Mouse (Mus musculus): ENCODE measurements around the gene Anapc11. TPM values are rescaled to one million over a fixed set of nuclear protein-coding genes. Genes with fewer than 3 reads are reported as not detected.
"Not testable (repeated sequence)": the region's sequence is repeated elsewhere in the genome, so short reads cannot be mapped to it uniquely, and the experiment has no call there.

Anapc11 gene
- total RNA-seq, 2 experiments from 2014 or later: 87.2 to 109 TPM

- no peak for DNase-seq (ENCODE audit: extremely low spot score in 1 of 2, low spot score in 1 of 2)
These were observed 24.0 kb upstream of the Anapc11 start for GRCm38 (mm10) chr11:120574278-120574600.

DNA sequence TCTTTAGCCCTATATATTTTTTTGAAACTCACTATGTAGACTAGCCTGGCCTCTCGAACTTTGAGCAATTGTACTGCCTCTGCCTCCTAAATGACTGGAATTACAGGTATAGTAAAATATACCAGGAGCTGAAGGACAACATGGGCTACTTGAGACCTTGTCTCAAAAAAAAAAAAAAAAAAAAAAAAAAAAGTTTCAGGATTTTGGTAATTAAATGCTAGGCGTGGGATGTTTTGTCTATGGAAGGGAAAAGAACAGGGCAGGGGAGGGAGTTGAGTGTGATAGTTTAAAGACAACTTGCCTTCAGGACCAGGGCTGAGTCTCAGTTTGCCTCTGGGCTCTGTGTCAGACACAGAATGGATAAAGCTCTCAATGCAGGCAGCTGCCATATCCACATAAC is 23.2 kb upstream of the Anapc11 start:
- DNase-seq (ENCODE audit: extremely low spot score in 1 of 2, low spot score in 1 of 2): no peak

GRCm38 (mm10) chr11:120575940-120576339 is 22.3 kb upstream of the Anapc11 start:
- DNase-seq (ENCODE audit: extremely low spot score in 1 of 2, low spot score in 1 of 2): no peak

DNA sequence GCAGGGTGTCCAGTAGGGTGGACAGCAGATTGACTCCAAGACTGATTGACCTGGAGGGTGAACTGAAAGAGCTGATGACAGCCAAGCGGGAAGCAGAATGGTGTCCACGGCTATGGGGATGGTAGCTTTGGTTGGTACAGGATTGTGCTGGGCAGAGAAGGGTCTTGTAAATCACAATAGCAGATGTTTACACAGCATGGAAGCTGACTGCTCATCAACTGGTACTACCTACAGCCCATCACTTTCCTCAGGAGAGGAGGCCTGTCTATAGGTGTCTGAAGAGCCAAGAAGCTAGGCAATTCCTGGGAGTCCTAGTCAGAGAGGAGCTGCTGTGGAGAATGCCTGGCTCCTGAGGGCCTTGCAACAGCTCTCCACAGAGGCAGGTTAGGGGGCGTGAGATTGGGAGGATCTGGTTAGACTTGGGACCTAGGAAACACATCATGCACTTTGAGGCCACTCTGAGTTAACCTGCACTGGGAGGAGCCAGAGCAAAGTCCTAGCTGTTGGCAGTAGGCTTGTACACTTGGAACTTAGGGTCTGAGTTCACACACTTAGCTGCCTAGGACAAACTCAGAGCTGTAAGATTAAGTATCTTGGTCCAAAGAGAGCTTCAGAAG is 21.7 kb upstream of the Anapc11 start:
- DNase-seq (ENCODE audit: extremely low spot score in 1 of 2, low spot score in 1 of 2): no peak

DNA sequence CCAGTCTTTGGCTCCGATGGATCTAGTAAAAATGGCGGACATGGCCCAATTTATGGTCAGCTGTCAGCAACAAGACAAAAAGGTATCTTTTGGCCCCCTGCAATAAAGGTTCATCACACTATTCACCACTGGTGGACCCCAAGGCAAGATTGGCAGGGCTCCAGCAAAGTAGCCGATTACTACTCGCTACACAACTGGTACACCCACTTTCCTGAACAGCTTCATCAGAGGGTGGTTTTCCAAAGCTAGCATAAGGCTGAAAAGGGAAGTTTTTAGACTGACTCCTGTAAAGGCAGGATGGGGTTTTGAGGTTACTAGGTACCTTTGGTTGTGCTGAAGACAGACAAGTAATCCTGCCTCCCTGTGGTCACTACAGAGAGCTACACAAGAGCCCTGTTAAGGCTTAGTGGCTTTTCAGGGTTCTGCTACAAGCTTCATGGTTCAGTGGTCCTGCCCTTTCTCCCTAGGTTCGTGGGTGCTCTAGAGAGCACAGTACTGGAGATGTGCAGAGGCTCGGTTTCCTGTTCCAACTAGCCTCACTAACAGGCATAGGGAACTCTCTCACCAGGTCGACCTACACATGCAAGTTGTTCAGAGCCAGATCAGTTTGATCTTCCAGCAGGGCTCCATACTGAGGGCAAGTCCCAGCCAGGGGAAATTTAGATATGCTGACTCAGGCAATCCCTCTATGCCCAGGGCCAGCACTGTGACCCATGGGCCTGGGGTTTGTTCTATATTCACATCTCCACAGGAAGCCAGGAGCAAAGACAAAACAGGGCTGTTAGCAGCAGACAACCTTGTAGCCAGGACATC is 20.8 kb upstream of the Anapc11 start:
- DNase-seq (ENCODE audit: extremely low spot score in 1 of 2, low spot score in 1 of 2): peak in 1 of 2 experiments; percentile 12

DNA sequence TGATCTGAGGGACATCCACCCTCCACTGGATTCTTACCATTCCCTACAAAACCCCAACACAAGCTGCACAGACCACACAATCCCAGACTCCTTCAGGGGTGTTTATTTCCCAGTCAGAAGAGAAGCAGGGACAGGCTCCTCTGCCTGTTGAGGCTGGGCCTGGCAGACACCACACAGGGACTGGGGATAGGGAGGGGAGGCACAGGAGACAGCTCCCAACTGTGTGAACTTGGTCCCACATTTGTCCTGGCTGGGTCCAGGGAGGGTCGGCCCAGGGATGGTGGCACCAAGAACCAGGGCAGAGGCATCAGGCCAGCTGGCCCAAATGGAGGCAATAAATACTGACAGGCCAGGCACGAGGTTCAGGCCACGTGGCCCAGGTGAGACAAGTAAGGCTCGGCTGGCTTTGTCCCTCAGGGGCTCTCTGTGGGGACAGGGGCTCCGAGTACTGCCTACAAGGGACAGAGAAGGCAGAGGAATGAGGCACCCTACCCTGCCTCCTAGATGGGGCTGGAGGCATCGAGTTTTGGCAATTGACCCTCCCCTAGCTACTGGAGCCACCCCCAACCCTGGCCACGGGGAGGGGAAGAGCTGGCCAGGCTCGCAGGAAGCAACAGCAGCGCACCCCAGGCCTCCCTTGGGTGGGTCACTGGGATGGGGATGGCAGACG is 20.1 kb upstream of the Anapc11 start:
- DNase-seq (ENCODE audit: extremely low spot score in 1 of 2, low spot score in 1 of 2): no peak

DNA sequence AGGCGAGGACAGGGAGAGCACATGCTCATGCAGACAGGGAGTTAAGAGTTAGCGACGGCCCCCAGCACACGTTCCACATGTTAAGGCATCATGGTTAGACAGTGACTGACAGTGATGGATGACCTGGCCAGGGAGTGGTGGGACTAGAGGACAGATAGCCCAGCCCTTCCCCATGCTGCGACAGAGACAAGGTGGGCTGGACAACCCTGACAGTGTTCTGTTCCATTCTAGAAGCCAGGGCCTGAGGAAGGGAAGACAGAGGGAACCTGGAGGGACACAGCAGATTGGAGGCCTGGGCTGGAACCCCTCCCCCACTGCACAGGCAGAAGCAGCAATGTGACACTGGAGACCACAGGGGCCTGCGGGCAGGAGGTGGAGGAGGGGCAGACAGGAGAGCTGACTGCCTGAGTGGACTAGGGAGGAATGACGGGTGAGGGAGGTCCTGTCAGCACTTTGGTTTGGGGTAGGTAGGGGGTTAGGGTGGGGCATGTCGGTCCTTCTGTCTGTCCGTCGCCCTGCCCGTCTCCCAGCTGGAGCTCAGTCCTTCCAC is 19.5 kb upstream of the Anapc11 start:
- no peak for DNase-seq (ENCODE audit: extremely low spot score in 1 of 2, low spot score in 1 of 2)

GRCm38 (mm10) chr11:120579316-120580107 is 18.7 kb upstream of the Anapc11 start:
- peak; percentile 68 to 81 for DNase-seq (ENCODE audit: extremely low spot score in 1 of 2, low spot score in 1 of 2)

DNA sequence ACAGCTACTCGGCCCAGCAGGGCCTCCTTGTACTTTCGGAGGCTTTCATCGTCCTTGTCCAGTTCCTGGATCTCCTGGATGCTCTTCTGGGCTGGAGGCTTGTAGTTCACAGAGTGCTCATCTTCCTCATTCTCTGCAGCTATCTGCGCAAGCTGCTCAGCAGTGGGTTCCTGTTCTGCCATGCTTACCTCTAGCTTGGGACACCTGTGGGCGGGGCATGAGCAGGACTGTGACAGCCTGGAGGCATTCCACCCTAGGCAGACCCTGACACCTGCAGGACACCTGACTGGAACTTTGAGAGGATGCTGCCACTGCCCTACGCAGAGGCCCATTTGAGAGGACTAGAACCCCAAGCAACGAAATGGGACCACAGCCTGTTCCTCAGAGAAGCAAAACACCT is 18.0 kb upstream of the Anapc11 start:
- DNase-seq (ENCODE audit: extremely low spot score in 1 of 2, low spot score in 1 of 2): no peak

GRCm38 (mm10) chr11:120580871-120581331 is 17.3 kb upstream of the Anapc11 start:
- peak; percentile 30 to 37 for DNase-seq (ENCODE audit: extremely low spot score in 1 of 2, low spot score in 1 of 2)

- peak; percentile 80 to 89 for DNase-seq (ENCODE audit: extremely low spot score in 1 of 2, low spot score in 1 of 2)
These were observed 16.5 kb upstream of the Anapc11 start, which contains the start of gene Arhgdia for GRCm38 (mm10) chr11:120581490-120582267. TSS of gene Arhgdia (minus strand) at chr11:120581624.

DNA sequence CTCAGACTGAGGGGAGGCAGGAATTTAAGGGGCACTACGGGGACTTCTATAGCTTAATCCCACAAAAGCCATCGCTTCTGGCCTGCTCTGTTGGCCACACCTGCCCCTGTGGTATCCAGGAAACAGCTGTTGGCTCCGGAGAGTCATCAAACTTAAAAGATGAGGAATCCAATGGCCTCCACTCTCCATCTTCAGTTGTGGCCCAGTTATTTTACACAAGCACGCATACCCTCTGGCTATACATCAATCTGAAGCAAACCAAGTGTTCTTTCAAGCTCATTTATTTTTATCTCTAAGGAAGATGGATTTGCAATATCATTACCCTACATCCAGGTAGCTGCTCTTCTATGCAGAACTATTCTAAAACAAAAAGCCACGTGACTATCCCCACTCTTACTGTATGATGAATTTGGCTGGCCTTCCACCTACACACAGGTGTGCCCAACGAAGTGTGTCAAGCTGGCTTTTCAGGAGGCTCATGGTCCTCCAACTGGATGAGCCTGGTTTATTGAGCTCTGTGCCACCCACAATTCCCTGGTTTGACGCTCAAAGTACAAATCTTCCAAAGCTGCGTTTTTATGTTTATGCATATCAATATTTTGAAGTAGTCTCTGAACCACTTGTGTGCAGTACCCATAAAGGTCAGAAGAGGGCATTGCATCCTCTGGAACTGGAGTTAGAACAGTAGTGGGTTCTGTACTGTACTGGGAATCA is 15.8 kb upstream of the Anapc11 start:
- no peak for DNase-seq (ENCODE audit: extremely low spot score in 1 of 2, low spot score in 1 of 2)

- DNase-seq (ENCODE audit: extremely low spot score in 1 of 2, low spot score in 1 of 2): not testable (repeated sequence)
These were observed 15.3 kb upstream of the Anapc11 start for GRCm38 (mm10) chr11:120582982-120583293.

GRCm38 (mm10) chr11:120583937-120584336 is 14.3 kb upstream of the Anapc11 start:
- no peak for DNase-seq (ENCODE audit: extremely low spot score in 1 of 2, low spot score in 1 of 2)

- no peak for DNase-seq (ENCODE audit: extremely low spot score in 1 of 2, low spot score in 1 of 2)
These were observed 9.7 kb upstream of the Anapc11 start for GRCm38 (mm10) chr11:120588531-120588930.

DNA sequence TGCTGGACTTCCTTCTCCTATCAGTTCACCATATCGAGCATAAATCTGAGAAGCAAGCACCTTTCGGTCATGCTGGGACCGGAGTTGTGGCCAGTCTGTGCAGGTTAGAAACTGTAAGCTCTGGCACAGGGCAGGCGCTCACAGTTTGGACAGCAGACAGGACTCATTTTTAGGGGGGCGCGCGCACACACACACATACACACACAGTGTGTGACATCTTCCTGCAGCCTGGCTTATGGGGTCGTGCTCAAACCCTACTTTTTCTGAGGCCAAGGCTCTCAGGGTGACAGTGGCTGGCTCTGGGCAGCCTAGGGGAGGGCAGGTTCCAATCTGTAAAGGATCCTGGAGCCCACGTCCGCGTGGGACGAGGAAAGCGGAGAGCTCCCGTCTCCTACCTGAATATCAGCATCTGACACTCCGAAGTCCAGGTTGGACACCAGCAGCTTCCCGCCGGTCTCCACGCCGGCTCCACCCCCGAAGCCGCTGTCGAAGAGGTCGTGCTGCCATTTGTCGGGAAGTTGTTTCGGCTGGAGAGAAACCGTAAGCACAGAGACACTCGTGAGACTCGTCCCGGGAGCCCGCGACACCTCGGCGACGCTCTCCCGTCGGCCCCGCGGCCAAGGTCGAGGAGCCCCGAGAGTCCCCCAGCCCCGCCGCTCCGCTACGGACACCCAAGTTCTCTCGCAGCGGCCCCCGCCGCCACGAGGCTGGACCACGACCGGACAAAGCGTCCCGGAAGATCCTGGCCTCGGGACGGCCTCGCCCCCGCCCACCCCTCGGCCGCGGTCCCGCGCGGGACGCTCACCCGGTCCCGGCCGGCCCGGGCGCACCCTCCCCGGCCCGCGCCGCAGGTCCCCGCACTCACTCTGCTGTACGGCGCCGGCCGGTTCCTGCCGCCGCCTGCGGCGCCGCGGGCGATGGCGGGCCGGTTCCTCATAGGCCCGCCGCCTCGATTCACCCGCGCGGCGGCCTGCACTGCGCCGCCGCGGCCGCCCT is 683 bp upstream of the Anapc11 start:
- DNase-seq (ENCODE audit: extremely low spot score in 1 of 2, low spot score in 1 of 2): no peak

- DNase-seq (ENCODE audit: extremely low spot score in 1 of 2, low spot score in 1 of 2): no peak
These were observed 849 bp downstream of the Anapc11 start for GRCm38 (mm10) chr11:120598990-120599549.

DNA sequence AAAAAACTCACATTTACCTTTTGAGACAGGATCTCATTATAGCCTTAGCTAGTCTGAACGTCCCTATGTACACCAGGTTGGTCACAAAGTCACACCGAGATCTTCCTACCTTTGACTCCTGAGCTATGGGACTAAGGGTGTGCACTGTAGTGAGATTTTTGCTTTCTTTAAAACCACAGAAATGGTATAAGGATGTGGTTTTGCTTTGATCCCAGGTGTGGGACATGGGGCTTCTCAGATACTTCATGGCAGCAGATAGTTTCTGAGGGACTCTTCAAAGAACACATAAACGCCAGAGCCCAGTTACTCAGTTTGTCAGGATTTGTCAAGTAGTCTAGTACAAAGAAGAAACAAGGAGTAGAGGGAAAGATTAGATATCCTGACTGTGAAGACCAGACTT is 2.5 kb downstream of the Anapc11 start:
- no peak for DNase-seq (ENCODE audit: extremely low spot score in 1 of 2, low spot score in 1 of 2)

Data from layer of hippocampus, postnatal 25 days (tissue).